Mouse (Mus musculus) heart, adult 11 months (tissue): Measurements from ENCODE around the gene Aox2.

ENCODE experiments used
- DNase-seq: peaks from one replicate; pipeline ENCODE4 v3.0.0; 2022

Gene Aox2

DNA sequence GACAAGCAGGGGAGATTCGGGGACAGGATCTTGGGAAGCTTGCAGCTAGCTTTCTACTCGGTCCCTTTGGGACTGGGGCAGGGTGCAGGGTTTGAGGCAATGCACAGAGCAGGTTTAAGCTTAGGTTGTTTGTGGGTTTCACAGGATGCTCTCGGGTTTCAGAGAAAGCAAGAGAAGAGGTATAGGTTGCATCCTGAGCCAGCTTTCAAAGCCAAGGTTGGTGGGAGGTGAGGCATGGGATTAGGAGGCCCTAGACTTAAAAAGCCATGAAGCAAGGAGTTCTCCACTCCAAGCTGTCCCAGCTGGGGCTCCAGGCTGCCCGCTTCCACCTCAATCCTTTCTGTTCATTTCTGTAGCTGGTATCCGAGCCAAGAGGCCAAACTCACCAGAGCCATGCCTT lies at the start of gene Aox2:
TSS of gene Aox2 (plus strand) at position 301 of the 400 bp plus-strand sequence.
- no peak for DNase-seq

DNA sequence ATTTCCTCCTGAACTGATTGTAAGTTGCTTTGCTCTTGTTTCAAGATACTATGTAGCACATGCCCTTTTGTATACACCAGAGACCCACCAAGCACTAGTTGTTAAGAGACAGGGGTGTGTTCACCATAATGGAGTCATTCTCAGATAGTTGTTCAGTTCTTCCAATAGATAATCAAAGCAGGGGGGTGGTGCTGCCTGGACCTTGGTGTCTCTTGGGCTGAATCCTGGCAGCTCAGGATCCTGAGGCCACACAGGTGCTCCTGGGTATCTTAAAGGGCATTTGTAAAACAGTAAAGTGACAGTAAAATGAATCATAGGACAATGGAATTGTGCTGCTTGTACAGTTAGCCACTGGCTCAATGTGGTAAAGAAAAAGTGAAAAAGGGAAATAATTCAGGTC lies 49.2 kb upstream of the Aox2 start:
- DNase-seq = peak; percentile 51

DNA sequence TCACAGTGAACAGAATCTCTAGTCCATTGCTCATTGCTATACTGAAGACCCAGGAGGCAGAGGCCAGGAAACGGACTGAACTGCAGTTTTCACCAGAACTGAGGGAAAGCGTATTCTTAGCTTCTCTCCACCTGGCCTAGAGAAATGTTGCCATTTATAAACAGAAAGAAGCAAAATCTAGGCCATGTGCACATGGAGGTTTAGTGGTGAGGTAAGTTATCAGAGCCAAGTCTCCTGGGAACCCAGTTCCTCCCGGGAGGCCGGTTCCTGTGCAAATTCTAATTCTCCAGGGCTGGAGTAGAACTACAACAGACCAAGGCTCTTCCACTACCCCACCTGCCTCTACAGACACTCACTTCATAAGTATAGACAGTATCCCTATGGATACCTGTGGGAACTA lies 48.4 kb upstream of the Aox2 start:
- peak; percentile 45 for DNase-seq

DNA sequence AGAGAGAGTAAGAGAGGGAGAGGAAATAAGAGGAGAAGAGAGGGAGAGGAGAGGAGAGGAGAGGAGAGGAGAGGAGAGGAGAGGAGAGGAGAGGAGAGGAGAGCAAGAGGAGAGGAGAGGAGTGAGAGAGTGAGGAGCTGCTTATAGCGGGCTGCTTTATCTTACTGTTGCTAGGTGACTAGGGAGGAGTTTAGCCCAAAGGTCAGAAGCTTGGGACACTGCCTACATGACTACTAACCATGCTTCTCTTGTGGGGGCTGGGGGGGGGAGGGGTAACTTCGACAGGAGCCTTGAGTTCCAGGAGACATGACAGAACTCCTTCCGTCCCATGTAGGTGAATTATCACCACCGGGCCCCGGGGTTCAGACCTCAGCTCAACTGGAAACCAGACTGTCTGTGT lies 47.6 kb upstream of the Aox2 start:
- peak; percentile 36 for DNase-seq

DNA sequence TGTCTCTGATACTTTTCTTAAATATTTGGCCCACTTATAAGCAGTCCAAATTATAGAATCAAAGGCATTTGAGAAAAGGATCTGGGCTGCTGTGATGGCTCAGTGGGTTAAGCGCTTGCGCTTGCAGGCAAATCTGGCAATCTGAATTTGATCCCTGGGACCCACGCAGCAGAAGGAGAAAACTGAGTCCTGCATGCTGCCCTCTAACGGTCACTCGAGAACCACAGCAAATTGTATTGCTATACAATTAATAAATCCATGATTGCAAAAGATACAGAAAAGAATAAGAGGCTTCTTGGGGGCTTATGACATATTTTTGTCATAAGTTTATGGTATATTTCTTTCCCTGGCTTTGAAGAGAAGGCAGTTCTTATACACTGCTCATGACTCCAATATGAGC lies 42.7 kb upstream of the Aox2 start:
- peak; percentile 39 for DNase-seq

DNA sequence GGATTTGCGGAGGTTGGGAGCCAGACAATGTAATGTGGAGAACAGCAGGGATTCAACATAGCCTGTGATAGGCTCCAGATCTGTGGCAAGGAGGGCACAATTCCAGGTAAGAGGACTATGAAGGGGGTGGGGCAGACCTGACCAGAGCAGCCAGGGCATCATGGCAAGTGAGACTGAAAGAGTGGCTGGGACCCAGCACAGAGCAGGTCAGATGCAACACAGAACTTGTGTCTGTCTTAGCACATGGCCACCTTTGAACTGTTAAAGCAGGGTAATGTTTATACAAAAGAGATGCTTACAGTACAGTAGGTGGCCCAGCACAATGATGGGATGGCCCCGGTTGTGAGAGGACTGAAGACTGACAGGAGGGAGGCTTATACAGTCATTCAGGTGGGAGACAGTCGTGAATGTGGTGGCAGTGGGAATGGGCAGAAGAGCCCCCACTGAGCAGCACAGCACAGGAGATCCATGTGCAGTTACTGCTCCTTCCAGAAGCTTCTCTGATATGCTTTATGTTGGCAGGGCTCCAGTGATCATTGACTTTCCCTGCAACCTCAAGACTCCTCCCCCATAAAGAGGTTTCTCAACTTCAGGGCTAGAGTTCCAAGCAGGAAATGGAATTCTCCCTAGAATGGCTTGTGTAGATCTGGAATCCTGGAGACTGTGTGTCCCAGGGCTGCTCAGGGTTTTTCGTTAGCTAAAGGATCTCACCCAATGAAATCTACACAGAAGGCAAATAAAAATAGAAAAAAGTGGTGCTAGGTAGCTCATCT lies 40.4 kb upstream of the Aox2 start:
- peak; percentile 79 for DNase-seq

DNA sequence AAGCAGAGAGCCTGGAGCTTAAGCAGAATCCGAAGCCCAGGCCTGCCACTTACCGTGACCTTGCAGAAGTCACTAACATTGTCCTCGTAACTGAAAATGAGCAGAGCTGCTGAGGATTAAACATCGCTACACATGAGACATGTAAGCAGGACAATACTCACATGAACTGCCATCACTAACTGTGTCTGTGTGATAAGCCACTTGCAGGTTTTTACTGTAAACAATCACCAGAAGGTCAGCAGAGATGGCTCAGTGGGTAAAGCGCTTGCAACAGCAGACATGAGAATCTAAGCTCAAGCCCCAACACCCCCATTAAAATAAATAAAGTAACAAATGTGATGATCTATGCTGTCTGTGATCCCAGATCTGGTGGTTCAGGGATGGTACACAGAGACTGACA lies 39.7 kb upstream of the Aox2 start:
- DNase-seq = peak; percentile 33

DNA sequence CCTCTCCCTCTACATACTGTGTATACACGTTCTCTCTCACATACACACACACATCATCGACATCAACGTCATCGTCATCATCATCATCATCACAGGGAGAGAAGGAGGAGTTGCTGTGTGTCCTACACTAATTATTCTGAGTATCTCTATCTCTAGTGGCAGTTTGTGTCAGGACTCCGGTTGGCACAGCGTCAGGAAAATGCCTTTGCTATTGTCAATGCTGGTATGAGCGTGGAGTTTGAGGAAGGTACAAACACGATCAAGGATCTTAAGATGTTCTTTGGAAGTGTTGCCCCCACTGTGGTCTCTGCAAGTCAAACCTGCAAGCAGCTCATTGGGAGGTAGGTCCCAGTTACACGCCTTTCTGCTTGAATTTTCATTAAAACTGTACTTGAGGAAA lies 39.2 kb upstream of the Aox2 start:
- peak; percentile 80 for DNase-seq

DNA sequence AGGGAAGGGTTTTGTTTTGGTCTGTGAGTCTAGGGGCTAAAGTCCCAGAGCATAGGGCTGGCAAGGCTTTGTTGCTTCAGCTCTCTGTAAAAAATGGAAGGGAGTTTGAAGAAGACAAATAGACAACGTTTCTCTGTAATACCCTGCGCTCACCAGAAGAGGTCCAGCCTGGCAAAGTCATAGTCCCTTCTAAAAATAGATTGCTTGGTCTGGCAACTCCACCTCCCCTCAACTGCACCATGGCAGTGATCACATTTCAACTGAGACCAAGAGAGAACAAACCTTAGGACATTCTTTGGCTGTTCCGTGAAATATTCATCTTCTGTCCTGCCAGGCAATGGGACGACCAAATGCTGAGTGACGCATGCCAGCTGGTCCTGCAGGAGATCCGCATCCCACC lies 37.8 kb upstream of the Aox2 start:
- no peak for DNase-seq

DNA sequence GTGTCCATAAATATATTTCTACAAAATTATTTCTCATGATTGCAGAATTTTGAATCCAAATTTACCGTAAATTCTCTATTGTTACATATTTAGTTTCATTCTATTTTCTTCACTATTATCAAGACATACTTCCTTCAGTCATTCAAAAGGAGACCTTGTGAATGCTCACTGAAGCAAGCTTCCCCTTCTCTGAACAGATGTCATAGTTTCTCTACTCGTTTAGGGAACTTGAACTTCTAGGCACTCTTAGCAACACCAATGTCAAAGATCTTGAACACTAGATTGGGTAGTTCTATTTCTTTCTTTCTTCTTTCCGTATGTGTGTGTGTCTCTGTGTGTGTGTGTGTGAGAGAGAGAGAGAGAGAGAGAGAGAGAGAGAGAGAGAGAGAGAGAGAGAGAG lies 33.6 kb upstream of the Aox2 start:
- DNase-seq = no peak

DNA sequence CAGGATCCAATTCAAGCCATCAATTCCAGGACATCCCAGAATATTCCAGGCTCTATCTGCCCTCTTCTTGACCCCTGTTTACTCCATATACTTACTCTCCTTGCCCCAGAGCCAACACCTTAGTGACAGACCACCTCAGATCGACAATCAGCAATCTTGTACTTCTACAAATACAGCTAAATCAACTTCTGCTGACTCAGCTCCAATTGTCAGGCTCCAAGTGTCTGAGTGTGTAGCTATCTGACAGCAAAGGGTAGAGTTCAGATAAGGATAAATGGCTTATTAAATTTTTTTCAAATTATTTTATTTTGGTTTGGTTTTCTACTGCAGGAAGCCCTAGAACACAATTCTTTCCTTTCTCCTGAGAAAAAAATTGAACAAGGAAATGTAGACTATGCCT lies 29.6 kb upstream of the Aox2 start:
- no peak for DNase-seq

DNA sequence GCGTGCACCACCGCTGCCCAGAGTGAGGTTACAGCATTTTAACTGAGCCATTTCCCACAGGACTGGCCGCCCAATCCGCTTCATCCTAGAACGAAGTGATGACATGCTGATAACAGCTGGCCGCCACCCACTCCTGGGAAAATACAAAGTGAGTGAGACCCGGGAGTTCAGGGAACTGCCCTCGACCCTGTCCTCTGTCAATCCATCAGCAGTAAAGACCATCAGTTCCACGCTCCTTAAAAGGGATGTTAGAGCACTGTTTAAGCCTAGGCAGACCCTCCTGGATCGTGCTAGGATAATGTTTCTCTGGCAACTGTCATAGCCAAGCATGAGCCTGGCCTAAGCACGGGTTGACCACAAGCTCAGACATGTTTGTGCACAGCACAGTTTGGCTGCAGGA lies 24.7 kb upstream of the Aox2 start:
- peak; percentile 65 for DNase-seq

DNA sequence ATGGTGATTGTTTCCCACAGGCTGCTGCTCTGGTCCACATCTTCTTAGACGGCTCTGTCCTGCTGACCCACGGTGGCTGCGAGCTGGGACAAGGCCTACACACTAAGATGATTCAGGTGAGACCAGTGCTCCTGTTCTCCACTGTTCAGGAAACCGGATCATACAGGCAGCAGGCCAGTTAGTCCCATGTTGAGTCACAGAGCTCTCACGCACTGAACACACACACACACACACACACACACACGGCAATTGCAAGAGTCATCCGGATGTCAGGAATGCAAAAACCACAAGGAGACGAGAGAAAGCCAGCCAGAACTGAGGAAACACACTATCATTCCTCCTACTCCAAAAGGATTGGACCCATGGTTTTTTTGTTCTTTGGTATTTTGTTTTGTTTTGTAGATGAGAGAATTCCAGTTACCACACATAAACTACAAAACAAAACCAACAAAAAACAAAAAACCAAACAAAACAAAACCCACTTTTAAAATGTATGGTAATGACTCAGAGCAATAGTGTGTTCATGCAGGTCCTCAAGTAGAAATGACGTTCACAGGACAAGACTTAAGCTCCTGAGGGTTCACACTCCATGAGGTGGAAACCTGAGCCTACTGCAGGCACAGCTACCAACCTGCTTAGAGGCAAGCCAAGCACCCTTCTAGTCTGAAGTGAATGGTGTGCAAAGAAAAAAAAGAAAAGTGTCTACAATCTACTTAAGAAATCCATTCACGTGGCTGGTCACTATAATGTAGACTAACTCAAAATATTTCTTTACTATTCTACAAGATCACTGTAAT lies 20.7 kb upstream of the Aox2 start:
- peak; percentile 14 for DNase-seq

DNA sequence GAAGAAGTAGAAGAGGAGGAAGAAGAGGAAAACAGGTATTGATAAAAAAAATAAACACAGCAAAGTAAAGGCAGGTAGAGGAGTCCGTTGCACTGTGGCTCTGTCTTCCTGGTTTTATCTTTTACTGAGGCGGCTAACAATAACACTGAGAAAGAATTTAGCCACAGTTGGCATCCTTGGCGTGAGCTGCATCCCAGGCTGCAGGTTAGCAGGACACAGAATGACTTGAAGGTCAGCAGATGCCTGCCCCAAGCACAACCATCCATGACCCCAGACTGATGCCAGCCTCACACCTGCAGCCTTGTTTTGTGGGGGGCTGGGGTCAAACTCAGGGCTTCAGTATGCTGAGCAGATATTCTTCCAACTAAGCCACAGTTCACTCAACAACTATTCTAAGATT lies 17.8 kb upstream of the Aox2 start:
- DNase-seq = peak; percentile 79

DNA sequence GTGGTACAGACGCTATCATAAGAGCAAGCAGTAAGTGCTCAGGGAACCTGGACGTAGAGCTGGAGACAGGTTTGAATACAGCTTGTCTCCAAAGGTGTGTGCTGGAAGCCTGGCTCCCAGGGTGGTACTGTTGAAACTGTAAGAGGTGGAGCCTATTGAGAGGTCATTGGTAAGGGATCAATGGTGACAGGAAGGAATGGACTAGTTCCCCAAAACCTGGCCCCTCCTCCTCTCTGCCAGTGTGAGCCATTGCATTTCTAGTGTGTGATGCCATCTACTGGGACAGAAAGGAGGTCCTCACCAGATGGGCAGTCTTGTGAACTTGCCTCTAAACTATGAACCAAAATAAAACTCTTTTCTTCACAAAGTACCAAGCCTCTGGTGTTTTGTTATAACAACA lies 9.9 kb upstream of the Aox2 start:
- peak; percentile 1 for DNase-seq

DNA sequence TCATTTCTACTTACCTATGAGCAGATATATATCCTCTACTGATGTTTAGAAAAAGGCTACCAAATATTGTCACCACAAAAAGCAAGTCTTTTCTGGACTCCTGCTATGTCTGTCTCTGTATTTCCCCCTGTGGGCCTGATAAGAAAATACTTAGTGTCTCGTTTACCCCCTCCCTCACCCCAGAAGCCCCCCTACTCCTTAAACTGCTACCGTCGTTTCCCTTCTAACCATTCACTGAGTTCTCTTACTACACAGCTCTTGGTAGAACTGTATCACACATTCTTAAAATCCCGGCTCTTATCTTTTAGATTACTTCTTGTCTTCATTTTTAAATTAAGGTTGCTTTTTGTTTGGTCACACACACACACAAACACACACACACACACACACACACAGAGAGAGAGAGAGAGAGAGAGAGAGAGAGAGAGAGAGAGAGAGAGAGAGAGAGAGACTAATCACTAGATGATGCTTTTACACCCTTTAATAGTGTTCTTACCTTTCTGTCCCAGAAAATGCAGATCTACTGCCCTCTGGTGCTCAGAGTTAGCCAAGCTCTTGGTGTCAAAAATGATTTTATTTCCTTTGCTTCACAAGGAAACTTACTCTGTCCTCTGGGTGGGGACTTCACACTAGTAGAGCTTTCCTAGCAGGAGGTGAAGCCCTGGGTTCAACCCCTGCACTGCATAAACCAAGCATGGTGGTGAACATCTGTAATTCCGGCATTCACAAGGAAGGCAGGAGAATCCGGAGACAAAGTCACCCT lies 7.1 kb upstream of the Aox2 start:
- DNase-seq = peak; percentile 24

DNA sequence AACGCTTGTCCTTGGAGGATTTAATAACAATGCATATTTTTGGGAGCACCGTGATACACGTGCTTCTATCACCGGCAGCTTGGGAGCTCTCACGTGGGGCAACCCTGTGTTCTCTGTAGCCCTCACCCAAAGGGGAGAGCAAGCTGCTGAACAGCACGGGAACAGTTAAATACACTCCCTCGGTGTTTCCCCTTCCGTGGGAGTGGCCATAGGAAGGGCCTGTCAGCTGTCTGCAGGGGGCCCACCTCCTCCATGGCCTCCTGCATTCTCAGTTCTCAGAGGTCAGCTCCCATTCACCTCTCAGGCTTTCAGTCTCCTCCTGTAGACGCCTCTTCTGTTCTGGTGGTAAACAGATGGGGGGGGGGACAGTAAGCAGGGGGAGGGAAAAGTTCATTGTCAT lies 2.2 kb upstream of the Aox2 start:
- peak; percentile 62 for DNase-seq

DNA sequence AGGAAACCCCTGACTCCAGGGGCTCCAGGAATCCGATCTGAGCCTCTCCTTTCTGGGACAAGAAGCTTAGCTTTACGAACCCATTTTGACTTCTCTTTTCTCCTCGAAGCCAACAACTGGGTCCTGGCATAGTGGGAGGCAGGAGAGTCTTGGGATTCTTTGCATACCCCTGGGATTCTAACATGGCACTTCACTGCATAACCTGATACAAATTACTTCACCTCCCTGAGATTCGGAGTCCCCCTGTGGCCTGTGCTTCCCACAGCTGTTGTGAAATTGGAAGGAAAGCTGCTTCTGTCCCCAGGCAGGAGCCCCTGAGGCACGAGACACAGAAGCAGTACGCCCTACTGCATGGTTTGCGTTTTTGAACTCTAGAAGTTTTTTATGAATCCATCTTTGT lies 387 bp downstream of the Aox2 start:
- DNase-seq = no peak

DNA sequence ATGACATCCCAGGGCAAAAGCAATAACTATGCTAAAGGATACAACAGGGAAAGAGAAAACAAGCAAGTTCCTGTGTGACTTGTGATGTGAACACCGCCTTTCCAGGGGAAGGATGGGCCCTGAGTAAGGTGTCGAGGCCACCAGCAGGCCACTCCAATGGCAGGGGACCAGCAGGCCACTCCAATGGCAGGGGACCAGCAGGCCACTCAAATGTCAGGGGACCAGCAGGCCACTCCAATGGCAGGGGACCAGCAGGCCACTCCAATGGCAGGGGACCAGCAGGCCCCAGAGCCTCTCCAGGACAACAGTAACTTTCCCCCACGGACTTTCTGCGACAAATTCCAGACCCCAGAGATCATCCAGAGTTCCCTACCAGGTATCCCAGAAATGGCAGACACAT lies 2.3 kb downstream of the Aox2 start:
- no peak for DNase-seq

DNA sequence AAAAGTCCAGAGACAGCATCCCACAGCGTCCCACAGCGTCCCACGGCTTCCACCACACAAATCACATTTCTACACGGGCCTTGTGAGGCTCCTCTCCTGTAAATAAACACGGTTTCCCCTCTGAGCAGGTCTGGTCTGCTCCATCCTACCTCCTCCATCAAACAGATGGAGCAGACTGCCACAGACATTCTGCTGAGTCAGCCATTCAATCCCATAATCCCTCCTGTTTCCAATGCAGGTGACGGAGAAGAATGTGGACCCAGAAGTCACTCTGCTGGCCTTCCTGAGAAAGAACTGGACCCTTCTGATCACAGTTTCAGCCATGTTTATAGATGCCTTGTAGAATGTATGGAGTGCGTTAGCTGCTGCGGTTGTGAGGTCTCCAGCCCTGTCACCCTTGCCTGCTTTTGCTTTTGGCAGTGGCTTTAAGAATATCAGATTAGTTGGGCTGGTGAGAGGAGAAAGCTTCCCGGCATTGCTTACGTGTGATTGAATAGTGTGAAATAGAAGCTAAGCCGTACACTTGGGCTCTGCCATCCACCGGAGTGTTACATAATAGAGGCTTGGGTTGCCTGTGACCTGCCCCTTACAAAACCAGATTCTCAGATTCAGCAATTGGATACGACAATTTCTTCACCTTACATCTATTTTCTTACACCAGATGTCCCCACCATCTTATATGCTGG lies 3.0 kb downstream of the Aox2 start:
- no peak for DNase-seq

DNA sequence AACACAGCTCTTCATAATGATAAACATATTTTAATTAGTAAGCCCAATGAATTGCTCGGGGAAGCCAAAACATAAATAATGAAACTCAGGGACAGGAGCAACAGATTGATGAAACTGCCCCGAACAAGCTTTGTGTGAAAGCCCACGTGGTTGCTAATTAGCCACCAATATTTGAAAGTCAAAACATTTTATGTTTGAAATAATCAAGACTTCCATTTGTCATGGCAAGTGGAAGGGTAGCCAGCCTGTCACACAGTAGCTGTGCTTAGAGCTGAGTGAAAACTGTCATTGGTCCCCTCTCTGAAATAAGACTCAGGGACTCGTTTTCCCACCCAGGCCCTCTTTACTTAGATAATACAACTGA lies 3.5 kb downstream of the Aox2 start:
- DNase-seq = no peak

DNA sequence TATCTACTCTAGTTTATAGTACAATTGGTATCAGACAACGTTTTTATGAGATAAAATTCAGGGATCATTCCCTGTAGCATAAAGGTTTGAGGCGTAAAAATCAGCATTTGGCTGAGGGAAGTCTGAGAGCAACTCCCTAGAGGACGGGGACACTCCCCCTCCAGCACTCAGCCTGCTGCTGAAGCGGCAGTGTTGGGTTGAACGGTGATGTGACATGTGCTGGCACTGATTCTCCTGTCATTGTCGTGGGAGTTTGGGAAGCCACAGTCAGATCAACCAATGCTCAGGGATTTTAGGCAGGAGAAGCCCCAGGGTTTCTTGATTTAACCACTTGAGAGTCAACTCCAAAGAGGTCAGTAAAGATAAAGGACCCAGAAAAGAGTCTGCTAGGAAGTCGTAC lies 6.4 kb downstream of the Aox2 start:
- DNase-seq = no peak

DNA sequence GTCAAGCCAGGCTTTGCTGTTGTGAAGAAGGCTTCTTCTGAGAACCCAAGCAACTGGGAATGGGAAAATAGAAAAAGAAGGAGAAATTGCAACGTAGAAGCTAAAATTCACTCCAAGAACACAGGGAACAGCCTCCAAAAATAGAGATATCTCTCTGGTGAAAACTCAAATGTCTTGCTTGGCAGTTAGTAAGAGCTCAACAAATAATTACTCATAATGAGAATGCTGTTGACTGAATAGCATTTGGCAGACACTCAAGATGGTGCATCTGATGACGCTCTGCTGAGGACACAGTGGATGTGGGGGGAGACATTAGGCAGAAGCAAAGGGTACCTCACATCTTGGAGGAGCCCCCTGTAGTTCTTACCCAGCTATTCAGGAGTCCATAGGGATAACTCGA lies 10.0 kb downstream of the Aox2 start:
- DNase-seq = no peak
